Mouse (Mus musculus): ENCODE results near the gene Soga1.

The Soga1 gene

DNA sequence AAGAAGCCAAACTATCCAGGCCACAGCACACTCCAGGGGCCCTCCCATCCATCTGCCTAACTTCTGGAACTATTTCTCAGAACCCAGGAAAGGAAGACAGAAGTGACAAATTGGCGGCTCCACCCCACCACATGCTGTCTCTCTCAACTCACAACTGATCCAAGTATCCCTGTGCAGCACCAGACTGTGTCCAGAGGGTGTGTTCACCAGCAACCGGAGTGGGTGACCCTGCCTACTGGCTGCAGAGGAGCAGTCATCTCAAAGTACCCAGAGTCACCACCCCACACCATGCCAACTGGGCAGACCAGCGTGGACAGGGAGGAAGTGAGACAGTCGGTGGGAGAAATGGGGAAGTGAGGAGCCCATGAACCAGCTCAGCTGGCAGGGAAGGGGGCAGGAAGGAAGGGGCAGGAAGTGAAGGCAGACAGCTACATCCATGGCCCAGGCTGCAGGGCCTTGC is 15.8 kb downstream of the Soga1 start:
- DNase-seq (ENCODE audit: low spot score): no peak

DNA sequence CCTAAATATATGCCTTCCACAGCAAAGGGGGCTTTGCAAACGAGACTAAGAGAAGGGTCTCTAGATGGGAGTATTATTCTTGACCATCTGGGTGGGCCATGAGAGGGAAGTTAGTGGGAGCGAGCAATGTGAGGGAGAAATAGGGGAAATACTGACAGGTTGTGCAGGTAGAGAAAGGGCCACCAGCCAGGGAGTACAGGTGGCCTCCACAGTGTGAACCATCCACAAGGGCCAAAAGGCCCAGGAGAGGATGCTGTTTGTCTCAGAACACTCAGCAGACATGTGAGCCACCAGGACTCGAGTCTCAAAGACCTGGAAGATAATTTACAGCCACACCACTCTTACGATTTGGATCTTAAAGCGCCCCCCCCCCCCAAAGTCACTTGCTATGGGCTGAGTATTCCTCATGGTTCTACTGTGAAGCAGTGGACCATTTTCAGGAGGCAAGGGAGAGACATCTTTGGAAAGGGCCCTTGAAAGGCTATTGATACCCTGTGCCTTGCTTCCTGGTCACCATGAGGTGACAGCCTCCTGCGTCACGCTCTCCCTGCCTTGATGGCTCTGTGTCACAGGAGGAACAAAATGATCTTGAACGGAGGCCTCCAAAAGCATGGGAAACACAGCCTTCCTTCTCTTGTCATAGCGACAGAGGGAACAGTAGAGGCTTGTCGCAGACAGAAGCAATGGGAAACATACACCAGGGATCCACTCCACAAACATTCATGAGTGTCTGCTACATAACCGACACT is 18.3 kb downstream of the Soga1 start:
- DNase-seq (ENCODE audit: low spot score): no peak

DNA sequence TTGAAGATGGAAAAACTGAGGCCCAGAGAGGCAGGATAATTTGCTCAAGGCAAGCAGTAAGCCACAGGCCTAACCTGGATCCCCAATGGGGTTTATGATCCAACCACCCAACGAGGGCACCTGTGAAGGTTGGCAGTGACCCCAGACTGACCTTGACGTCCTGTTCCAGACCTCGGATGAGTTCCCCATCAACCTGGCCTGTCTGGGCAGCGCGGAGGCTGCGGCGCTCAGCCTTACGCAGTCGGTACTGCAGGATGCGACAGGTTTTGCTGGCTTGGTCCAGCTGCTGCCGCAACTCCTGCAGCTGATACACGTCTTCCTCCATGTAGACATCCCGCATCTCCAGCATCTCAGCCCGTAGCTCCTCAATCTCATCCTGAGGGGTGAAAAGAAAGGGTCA is 19.0 kb downstream of the Soga1 start:
- DNase-seq (ENCODE audit: low spot score): no peak

DNA sequence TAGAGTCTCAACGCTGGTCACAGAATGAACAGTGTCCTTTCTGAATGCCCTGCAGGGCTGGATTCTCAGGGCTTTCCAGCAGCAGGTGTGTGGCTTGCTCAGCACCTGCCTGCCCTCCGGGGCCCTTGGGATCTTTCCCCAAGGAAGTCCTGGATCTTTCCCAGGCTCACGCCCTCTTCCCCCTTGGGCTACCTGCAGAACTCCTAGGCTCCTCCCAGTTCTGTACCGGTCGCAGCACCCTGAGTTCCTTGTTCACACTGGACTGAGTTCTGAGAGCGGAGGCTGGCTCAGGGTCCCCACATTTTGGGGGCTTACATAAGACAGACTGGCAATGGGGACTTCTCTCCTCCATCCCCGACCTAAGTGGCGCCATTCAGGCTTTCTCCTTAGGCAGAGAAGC is 19.9 kb downstream of the Soga1 start:
- DNase-seq (ENCODE audit: low spot score): no peak

DNA sequence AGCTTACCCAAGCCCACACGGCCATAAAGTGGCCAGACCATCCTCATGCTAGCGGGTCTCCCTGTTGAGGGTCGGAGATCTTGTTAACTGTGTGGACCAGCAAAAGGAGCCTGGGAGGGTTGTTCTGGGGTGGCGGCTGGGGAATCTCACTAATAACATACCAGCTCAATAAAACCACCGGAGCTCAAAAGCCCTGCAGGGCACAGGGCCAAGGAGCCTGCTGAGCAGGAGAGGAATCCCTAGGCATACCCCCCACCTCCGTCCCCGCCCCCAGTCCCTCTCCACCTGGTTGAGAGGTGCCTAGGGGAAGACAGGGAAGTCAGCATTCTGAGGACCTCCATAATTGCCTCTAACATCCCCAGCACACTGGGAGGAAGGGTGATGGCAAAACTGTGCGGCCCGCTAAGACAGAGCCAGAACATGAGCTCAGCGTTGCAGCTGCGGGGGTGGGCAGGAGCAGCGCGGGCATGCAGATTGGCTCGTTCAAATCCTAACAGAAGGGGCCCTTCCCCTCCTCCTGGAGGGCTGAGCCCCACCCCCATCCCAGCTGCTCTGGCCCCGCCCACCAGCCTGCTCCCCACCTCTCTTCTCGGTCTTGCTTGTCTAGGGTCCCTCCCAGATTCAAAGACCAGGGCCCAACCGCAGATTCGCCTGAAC is 20.6 kb downstream of the Soga1 start:
- DNase-seq (ENCODE audit: low spot score): peak; percentile 82

DNA sequence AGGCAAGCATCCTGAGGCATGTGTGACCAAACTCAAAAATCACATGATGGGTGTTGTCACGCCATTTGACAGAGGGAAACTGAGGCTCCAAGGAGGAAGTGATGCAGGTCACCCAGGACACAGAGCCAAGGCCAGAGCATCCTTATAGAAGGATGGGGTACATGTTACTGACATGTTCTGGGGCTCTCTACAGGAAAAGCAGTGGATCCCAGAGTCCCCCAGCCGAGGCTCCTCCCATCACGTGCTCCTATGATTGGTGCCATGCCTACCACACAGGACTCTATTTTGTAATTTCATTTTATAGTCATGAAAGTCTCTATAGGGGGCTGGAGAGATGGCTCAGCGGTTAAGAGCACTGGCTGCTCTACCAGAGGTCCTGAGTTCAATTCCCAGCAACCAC is 21.3 kb downstream of the Soga1 start:
- no peak for DNase-seq (ENCODE audit: low spot score)

DNA sequence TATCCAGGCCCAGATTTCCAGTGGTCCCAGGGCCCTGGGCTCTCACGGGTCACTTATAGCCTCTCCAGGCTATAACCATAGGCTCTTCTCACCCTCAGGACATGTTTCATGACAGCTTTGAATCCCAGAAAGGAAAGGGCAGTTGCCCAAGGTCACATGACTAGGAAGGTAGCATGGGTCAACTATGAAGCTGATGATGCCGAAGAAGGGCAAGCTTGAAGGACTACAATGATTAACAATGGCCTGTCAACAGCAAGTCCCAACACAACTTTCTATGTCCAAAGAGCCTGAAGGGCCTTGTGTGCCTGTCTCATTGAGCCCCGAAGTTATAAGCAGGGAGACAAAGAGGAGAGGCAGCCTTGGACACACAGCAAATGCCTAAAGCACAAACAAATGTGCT is 21.9 kb downstream of the Soga1 start:
- DNase-seq (ENCODE audit: low spot score): no peak

DNA sequence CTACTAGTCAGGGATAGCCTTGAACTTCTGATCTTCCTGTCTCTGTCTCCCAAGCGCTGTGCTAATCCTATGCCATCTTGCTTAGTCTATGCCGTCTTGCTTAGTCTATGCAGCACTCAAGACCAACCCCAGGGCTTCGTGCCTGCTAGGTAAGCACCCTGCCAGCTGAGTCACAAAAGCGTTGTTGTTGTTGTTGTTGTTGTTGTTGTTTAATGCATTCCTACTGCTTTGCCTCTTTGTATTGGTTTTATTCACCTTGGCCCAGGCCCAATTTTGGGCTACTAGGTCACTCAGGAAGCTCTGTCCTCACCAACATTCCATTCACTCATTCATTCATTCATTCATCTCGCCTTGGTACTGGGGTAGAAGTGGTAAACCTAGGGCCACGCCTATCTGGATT is 23.3 kb downstream of the Soga1 start:
- DNase-seq (ENCODE audit: low spot score): no peak

DNA sequence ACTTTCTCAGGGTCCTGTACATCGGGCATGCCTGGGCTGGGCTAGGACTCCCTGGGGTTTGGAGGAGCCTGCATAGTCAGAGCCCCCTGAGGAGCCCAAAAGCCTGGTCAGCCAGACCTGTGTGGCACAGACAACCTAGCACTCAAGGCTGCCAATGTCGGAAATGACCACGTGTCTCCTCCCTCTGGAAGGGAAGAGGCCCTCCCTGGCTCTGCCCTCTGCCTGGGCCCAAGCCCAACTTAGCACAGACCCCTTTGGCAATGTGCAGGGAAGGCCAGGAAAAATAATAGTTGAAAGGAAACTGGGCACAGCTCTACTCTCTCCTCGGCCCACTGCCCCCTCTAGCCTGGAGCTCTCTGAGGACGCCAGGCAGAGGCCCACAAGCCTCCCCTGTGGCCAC is 24.2 kb downstream of the Soga1 start:
- DNase-seq (ENCODE audit: low spot score): no peak

DNA sequence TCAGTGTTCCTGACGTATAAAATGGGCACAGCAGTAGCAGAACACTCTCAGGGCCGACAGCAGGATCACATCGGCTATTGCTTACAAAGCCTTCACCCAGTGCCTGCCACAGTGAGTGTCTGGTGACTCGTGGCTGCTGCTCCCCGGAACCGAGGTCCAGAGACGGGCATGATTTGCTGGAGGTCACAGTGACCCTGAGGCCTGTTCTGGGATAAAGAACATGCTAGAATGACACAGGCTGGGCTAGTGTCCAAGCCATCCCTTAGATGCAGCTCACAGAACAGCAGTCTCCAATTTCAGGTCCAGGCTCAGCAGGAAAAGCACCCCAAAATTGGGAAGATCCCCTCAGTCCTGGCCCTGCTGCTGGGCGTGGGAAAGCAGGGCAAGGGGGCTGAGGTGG is 24.8 kb downstream of the Soga1 start:
- no peak for DNase-seq (ENCODE audit: low spot score)

DNA sequence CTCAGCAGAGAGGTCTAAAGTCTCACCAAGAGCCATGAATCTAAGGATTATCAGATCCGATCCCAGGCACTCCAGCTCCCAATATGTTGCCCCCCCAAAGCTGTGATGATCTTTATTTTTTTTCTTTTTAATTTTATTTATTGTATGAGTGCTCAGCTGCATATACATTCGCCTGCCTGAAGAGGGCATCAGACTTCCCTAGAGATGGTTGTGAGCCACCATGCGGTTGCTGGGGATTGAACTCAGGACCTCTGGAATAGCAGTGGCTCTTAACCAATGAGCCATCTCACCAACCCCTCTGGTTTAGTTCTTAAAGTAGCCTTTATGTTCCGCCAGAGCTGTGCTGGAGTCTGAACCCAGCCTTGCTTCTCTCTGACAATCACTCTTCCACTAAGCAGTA is 25.3 kb downstream of the Soga1 start:
- no peak for DNase-seq (ENCODE audit: low spot score)

DNA sequence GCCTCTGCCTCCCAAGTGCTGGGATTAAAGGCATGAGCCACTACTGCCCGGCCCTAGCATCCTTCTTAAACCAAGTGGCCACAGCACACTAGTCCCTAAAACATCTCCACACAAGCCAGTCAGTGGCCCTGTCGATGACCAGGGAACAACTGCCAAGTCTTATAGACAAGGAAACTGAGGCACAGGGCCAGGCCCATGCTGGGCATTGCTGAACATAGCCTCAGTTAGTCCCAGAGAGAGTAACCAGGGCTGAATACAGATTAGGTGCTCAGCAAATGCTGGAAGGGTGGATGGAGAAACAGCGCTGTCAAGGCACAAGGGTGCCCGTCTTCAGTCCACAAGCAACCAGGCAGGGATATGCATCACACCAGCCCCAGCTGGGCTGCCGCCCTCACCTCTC is 25.9 kb downstream of the Soga1 start:
- DNase-seq (ENCODE audit: low spot score): no peak

DNA sequence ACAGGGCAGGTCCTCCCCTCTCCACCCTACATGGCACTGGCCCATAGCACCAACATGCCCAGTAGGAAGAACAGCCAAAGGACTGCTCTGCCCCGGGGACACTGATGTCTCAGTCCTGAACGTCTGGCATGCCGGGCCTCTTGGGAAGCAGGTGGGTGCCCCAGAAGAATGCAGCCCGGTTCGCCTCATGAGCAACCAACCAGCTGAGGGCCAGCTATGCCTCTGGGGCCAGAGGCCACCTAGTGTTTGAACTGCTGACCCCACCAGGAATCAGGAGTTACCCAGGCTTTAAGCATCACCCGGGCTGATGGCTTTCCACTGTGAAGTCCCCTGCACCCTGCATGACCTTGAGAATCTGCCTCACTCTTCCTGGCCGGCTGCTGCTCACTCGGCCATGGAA is 26.6 kb downstream of the Soga1 start:
- DNase-seq (ENCODE audit: low spot score): no peak

DNA sequence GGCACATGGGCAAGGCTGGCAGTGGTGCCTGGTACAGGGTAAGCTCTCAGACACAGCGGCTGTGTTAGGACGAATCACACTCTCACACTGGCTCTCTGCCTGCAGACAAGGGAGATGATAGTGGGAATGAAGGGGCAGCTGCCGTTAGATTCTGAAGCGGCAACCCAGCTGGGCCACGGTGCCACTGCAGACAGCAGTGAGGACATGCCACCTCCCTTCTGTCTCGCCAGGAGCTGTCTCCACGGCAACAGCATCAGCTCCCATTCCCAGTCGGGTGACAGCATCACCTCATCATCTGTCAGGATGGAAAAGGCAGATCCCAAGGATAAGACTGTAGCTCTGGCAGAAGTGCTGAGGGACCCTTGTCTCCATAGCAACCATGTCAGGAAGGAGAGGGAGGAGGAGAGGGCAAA is 29.2 kb downstream of the Soga1 start:
- DNase-seq (ENCODE audit: low spot score): no peak

DNA sequence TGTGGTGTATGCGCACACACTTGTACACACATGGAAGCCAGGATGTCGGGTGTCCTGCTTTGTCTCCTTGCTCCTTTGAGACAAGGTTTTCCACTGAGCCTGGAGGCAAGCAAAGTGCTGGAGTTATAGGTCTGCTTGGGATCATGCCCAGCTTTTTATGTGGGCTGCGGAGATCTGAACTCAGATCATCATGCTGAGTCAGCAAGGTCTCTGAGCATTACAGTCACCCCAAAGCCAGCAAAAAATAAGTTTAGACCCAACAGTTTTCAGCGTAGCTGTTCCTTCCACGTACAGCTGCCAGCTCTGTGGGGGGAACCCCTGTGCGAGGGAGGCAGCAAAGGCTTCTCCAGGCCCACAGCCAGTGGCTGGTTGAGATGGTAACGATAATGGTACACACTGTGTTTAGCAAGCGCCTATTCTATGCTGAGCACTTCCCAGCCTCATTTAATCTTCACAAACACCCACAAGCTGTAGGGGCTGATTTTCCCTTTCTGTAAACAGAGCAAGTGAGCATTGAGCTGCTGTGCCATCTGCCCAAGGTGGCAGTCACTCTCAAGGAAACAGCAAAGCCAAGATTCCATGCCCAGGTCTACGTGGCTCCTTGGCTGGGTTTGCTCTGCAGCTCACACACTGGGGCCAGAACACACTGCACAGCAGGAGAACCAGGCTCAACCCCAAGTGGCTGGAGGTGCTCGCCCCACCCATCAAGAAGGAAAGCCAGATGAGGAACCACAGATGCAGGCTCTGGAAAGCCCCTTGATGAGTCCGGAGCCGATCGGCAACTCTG is 30.5 kb downstream of the Soga1 start:
- no peak for DNase-seq (ENCODE audit: low spot score)

DNA sequence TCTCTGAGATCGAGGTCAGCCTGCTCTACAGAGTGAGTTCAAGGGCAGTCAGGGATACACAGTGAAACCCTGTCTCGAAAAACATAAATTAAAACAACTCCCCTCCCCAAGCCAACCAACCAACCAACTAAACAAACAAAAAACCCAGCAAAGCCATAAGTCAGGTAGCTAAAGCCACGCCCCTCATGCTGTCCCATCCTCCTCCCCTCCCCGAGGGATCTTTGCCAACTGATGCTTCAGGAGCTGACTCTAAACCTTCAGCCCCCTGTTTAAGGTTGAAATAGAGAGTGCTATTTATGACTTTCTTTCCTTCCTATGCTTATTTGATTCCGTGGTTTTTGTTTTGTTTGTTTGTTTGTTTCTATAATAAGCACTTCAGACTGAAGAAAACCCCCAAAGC is 32.1 kb downstream of the Soga1 start:
- DNase-seq (ENCODE audit: low spot score): no peak

DNA sequence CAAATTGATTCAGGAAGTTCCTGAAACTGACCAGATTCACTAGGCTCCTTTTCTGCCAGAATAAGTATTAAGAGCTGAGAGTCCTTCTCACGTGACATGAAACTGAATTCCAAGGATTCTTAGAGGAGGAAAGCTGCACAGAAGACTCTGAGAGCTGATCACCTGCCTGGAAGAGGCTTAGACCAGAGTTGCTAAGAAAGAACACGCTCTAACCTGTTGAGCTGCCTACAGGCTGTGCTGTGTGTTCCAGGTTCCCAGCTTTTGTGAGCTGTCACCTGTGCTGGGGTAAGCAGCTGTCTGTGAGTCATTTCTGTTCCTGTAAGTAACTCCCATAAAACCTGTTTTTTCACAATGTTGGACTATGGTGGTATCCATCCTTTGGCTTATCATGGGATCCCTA is 33.1 kb downstream of the Soga1 start:
- no peak for DNase-seq (ENCODE audit: low spot score)

DNA sequence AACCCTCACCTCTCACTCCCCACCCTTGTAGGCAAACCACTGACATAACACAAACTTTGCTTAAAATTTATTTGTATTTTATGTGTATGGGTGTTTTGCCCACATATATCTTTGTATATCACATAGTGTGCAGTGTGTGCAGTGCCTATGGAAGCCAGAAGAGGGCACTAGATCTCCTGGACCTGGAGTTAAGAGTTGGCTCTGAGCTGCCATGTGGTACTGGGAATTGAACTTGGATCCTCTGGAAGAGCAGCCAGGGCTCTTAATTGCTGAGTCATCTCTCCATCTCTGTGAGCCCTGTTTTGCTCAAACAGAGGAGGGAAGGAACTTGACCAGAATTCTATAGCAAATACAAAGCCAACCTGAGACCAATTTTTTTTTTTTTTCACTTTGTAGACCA is 35.1 kb downstream of the Soga1 start:
- DNase-seq (ENCODE audit: low spot score): no peak

DNA sequence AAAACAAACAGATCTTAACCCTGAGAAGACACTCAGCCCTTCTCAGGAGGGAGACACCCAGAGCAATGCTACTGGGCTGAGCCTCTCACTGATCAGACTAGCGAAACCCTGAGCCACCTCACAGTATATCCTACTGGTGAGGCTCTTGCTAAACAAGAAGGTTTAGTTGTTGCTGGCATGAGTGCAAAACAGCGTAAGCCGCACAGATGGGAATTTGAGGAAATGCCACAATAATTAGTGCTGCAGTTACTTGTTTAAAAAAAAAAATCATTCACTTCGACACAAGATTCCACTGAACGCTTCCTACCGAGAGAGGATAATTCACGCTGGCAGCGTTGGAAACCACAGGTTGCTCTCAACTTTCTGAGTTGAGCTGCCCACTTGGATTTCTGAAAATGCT is 35.5 kb downstream of the Soga1 start:
- DNase-seq (ENCODE audit: low spot score): no peak

DNA sequence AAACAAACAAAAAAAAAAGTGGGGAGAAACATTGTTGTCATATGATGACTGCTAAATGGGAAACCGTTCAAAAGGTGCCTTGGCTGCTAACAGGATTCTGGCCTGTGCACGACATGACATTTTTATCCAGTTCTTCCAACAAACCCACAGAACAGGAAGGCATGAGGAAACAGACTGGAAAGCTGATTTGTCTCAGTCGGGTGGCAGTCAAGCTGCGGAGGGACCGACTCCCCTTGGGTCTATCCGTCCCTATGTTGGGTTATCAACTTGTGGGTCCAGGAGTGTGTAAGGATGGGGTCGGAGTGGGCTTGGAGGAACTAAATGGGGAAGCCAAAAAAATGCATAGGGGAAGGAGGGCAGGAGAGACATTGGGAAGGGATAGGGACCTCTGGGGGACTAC is 37.6 kb downstream of the Soga1 start:
- no peak for DNase-seq (ENCODE audit: low spot score)

DNA sequence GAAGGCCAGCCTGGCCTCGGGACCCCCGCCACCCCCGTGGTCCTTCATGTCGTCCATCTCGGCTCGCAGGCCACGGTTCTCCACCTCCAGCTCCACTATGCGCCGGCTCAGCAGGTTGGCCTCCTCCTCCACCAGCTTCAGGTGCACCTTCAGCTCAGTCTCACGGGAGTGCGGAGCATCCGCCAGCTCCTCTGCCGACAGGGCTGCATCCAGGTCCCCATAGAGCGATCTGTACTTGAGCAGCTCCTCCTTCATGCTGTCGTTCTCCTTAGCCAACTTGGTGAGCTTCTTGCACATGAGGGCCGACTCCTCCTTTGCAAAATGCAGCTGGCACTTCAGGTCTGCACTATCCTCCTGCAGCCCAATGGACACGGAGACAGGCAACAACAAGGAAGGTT is 38.4 kb downstream of the Soga1 start:
- no peak for DNase-seq (ENCODE audit: low spot score)

DNA sequence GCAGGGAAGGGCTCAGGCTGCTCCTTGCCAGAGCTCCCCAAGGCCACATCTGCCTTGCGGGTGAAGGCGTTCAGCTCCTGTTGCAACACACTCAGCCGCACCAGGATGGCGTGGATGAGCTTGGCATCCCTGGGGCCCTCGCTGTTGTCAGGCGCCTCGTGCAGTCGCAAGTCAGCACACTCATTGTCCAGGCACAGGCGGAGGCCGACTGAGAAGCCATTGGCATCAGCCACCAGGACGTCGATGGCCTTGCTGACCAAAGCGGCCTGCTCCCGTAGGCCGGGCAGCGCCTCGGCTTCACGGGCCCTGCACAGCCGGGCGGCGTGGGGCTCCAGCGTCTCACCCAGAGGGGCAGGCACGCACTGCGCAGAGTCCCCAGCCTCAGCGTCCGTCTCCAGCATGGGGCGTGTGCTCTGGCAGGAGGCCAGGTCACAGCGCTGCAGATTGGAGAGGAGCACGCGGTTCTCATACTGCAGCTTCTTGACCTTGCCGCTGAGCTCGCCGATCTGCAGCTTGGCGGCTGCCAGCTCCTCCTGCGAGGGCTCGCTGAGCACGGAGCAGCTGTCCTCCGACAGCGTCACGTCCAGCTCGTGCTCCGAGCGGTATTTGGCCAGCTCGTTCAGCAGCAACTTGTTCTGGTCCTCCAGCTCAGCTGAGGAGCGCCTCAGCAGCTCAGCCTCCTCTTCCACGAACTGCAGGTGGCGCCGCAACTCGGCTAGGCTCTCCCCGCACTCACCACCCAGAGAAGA is 39.0 kb downstream of the Soga1 start:
- DNase-seq (ENCODE audit: low spot score): peak; percentile 70
